Mouse (Mus musculus) central nervous system, embryonic 18 days (tissue): ENCODE measurements around the gene Pole. TPM values are rescaled to one million over a fixed set of nuclear protein-coding genes. Genes with fewer than 3 reads are reported as not detected.

Source experiments
- polyA plus RNA-seq: library from polyadenylated mRNA; depleted of rRNA; stranded (reverse); fragments of >200 nt; gene quantifications from 2 replicates; pipeline ENCODE4 v1.2.3, GENCODE M21; 2012; rRNA removed

Gene Pole
- 7.8 and 8.8 TPM in 2 replicates for polyA plus RNA-seq

GRCm38 (mm10) chr5:110285770-110286445, at the start of gene Pole, which contains the start of gene Pxmp2:
Gene Pole, plus strand, starts transcription at chr5:110286306.
Gene Pxmp2, minus strand, starts transcription at chr5:110286186.

GRCm38 (mm10) chr5:110269141-110270101, 16.7 kb upstream of the Pole start, which contains the start of gene Pgam5:
Gene Pgam5, minus strand, starts transcription at chr5:110269913.

GRCm38 (mm10) chr5:110342648-110343284, 56.7 kb downstream of the Pole start, which contains the start of gene P2rx2:
Gene P2rx2, minus strand, starts transcription at chr5:110343212.

GRCm38 (mm10) chr5:110344524-110344923, 58.4 kb downstream of the Pole start, which contains the start of gene Lrcol1:
Gene Lrcol1, plus strand, starts transcription at chr5:110344730.

Other genes with a start within 250 kb of the Pole start
- gene Gm17655, start 213.8 kb upstream of the Pole start, polyA plus RNA-seq = 0.79 and 1.5 TPM in 2 replicates
- gene Gm35315, start 191.9 kb upstream of the Pole start, polyA plus RNA-seq = 0.67 and 0.71 TPM in 2 replicates
- gene Plcxd1, start 186.3 kb upstream of the Pole start, polyA plus RNA-seq = 8.8 and 9.1 TPM in 2 replicates
- 220 and 234 TPM in 2 replicates for gene Gtpbp6, start 178.1 kb upstream of the Pole start, polyA plus RNA-seq
- 9.3 and 9.8 TPM in 2 replicates for gene Zfp605, start 176.2 kb upstream of the Pole start, polyA plus RNA-seq
- 105 and 112 TPM in 2 replicates for gene Chfr, start 150.5 kb upstream of the Pole start, polyA plus RNA-seq
- gene Golga3, start 109.6 kb upstream of the Pole start, polyA plus RNA-seq = 18.7 and 20.3 TPM in 2 replicates
- 17.2 and 19.1 TPM in 2 replicates for gene Ankle2, start 55.3 kb upstream of the Pole start, polyA plus RNA-seq
- gene Pgam5, start 16.4 kb upstream of the Pole start, polyA plus RNA-seq = 56.2 and 59.1 TPM in 2 replicates
- 5.2 and 6.8 TPM in 2 replicates for gene Pxmp2, start 120 bp upstream of the Pole start, polyA plus RNA-seq
- gene P2rx2, start 56.9 kb downstream of the Pole start, polyA plus RNA-seq = 20.4 and 21.6 TPM in 2 replicates
- not detected in 2 replicates for gene Lrcol1, start 58.4 kb downstream of the Pole start, polyA plus RNA-seq
- gene Fbrsl1, start 162.2 kb downstream of the Pole start, polyA plus RNA-seq = 35.2 and 42.5 TPM in 2 replicates